Mouse (Mus musculus) bone marrow macrophage, adult 2 months (primary cell): ENCODE data around the gene Zfp174.

Source experiments
- CTCF ChIP-seq: IDR thresholded peaks from 2 replicates; pipeline ENCODE4 v1.5.1; 2012; ENCODE audit warnings: low read depth, mild to moderate bottlenecking, low read length, moderate library complexity
- POLR2A ChIP-seq: IDR thresholded peaks from 2 replicates; pipeline ENCODE4 v1.6.1; 2012; ENCODE audit warnings: mild to moderate bottlenecking, low read depth, low read length, borderline replicate concordance

GRCm38 (mm10) chr16:3830588-3831109 is 16.4 kb upstream of the Zfp174 start, which contains the start of gene Olfr15:
- TF ChIP-seq CTCF = no peak
- TF ChIP-seq POLR2A = no peak
